Mouse (Mus musculus): ENCODE data around the gene Ablim2.

Ablim2 gene

GRCm38 (mm10) chr5:35757639-35758001 lies at the start of gene Ablim2:
Gene Ablim2 (plus strand): TSS chr5:35757880.
- DNase-seq, result peak; percentile 95

GRCm38 (mm10) chr5:35710481-35710880 lies 47.2 kb upstream of the Ablim2 start:
- DNase-seq, result no peak

GRCm38 (mm10) chr5:35710931-35711330 lies 46.7 kb upstream of the Ablim2 start:
- no peak for DNase-seq

GRCm38 (mm10) chr5:35712517-35712916 lies 45.2 kb upstream of the Ablim2 start:
- no peak for DNase-seq

- peak; percentile 81 for DNase-seq
These were observed 43.9 kb upstream of the Ablim2 start for GRCm38 (mm10) chr5:35713649-35714354.

- no peak for DNase-seq
These were observed 40.2 kb upstream of the Ablim2 start for GRCm38 (mm10) chr5:35717455-35717854.

GRCm38 (mm10) chr5:35717946-35718345 lies 39.7 kb upstream of the Ablim2 start:
- DNase-seq, result peak; percentile 56

GRCm38 (mm10) chr5:35718817-35719216 lies 38.9 kb upstream of the Ablim2 start:
- DNase-seq, result no peak

GRCm38 (mm10) chr5:35719343-35719742 lies 38.3 kb upstream of the Ablim2 start:
- DNase-seq, result no peak

GRCm38 (mm10) chr5:35719880-35720279 lies 37.8 kb upstream of the Ablim2 start:
- peak; percentile 36 for DNase-seq

- DNase-seq, result peak; percentile 30
These were observed 35.7 kb upstream of the Ablim2 start for GRCm38 (mm10) chr5:35721933-35722332.

- DNase-seq, result no peak
These were observed 35.0 kb upstream of the Ablim2 start for GRCm38 (mm10) chr5:35722654-35723053.

- no peak for DNase-seq
These were observed 33.8 kb upstream of the Ablim2 start for GRCm38 (mm10) chr5:35723900-35724299.

GRCm38 (mm10) chr5:35725840-35726239 lies 31.8 kb upstream of the Ablim2 start:
- no peak for DNase-seq

GRCm38 (mm10) chr5:35727447-35727846 lies 30.2 kb upstream of the Ablim2 start:
- DNase-seq, result no peak

GRCm38 (mm10) chr5:35728344-35728956 lies 29.2 kb upstream of the Ablim2 start:
- no peak for DNase-seq

- DNase-seq, result peak; percentile 52
These were observed 28.7 kb upstream of the Ablim2 start for GRCm38 (mm10) chr5:35728957-35729460.

GRCm38 (mm10) chr5:35729844-35730243 lies 27.8 kb upstream of the Ablim2 start:
- peak; percentile 43 for DNase-seq

- no peak for DNase-seq
These were observed 27.1 kb upstream of the Ablim2 start for GRCm38 (mm10) chr5:35730552-35730951.

- DNase-seq, result no peak
These were observed 26.7 kb upstream of the Ablim2 start for GRCm38 (mm10) chr5:35731006-35731405.

- no peak for DNase-seq
These were observed 24.2 kb upstream of the Ablim2 start for GRCm38 (mm10) chr5:35733523-35733922.

GRCm38 (mm10) chr5:35737231-35737901 lies 20.3 kb upstream of the Ablim2 start:
- DNase-seq, result no peak

- DNase-seq, result no peak
These were observed 18.7 kb upstream of the Ablim2 start for GRCm38 (mm10) chr5:35739005-35739404.

Measured in right cerebral cortex, postnatal 14 days (tissue).